Mouse (Mus musculus) embryonic facial prominence, embryonic 11.5 days (tissue): ENCODE measurements around the gene Dip2b. TPM values are rescaled to one million over a fixed set of nuclear protein-coding genes. Genes with fewer than 3 reads are reported as not detected.

Experiments used
- ATAC-seq: fragments of 200-750 bp; cut with Nextera tagmentation; replicated peaks from 2 replicates; pipeline ENCODE4 v1.8.0; 2017; ENCODE audit warnings: low read depth; ENCODE audit not compliant: insufficient number of reproducible peaks, low FRiP score, low TSS enrichment
- DNase-seq: peaks from one replicate; pipeline ENCODE4 v3.0.0-alpha.2; 2015; ENCODE audit warnings: low spot score
- H3K27ac ChIP-seq: fragments of 300-500 bp; sonication (generic); replicated peaks from 2 replicates; pipeline ENCODE4 v1.5.1; 2014; ENCODE audit warnings: mild to moderate bottlenecking, low read depth, low read length, control low read depth
- H3K27me3 ChIP-seq: fragments of 300-500 bp; sonication (generic); 2 replicates; pipeline ENCODE4 v1.6.1; 2014; ENCODE audit warnings: mild to moderate bottlenecking, low read length, moderate library complexity, mixed read lengths; ENCODE audit not compliant: control insufficient read depth, insufficient read depth
- H3K36me3 ChIP-seq: fragments of 300-500 bp; sonication (generic); replicated peaks from 2 replicates; pipeline ENCODE4 v1.6.1; 2014; ENCODE audit warnings: low read depth, mild to moderate bottlenecking, low read length, moderate library complexity, mixed read lengths; ENCODE audit not compliant: control insufficient read depth, insufficient read depth
- H3K4me1 ChIP-seq: fragments of 300-500 bp; sonication (generic); 2 replicates; pipeline ENCODE4 v1.6.1; 2014; ENCODE audit warnings: low read length, mixed read lengths; ENCODE audit not compliant: control insufficient read depth, insufficient read depth
- H3K4me2 ChIP-seq: fragments of 300-500 bp; sonication (generic); 2 replicates; pipeline ENCODE4 v1.6.1; 2014; ENCODE audit warnings: low read depth, mild to moderate bottlenecking, control low read depth, low read length, moderate library complexity
- H3K4me3 ChIP-seq: fragments of 300-500 bp; sonication (generic); 2 replicates; pipeline ENCODE4 v1.5.1; 2014; ENCODE audit warnings: low read depth, low read length, control low read depth
- H3K9ac ChIP-seq: fragments of 300-500 bp; sonication (generic); replicated peaks from 2 replicates; pipeline ENCODE4 v1.6.1; 2014; ENCODE audit warnings: mild to moderate bottlenecking, control low read depth, low read length
- H3K9me3 ChIP-seq: fragments of 300-500 bp; sonication (generic); replicated peaks from 2 replicates; pipeline ENCODE4 v1.6.1; 2016; ENCODE audit warnings: mild to moderate bottlenecking, low read length, inconsistent platforms, mixed read lengths; ENCODE audit not compliant: control insufficient read depth
- WGBS: fragments of 180-500 bp; shearing (Covaris S2); extraction: QIAGEN DNeasy Blood & Tissue Kit; methylation state at CpG from one replicate; pipeline ENCODE4 v1.1.7; 2014; 5-methylcytosine and 5-hydroxymethylcytosine counted together
- polyA plus RNA-seq: library from polyadenylated mRNA; unstranded; fragments of >200 nt; fragmentation: Nextera tagmentation; extraction: Ambion mirVana; gene quantifications from 2 replicates; pipeline ENCODE4 v1.2.1, GENCODE M21; 2014

Gene Dip2b
- polyA plus RNA-seq, 1 experiment from 2014 or later: 15.4 TPM

DNA sequence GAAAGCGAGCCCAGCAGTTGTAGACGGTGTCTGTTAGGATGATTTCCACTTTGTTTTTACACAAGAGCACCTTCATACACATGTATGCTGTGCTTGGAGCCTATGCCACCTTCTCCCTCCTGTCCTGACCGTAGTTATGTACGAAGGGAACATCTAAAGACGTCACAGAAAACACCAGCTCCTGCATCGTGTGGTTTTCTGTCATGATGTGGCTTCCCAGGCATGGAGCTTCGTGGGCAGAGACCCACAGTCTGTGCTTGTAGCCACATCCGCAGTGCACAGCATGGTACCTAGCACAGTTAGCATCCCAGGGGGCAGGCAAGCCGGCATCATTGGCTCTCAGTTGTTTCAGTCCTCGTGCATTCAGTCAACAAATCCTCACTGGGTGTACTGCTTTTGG, 143.4 kb downstream of the Dip2b start:
- Histone ChIP-seq H3K4me1 (no peaks in the 10 kb centered on the region), H3K9me3 (no peaks in the 10 kb centered on the region), H3K36me3 (peaks cover 4% of the 10 kb centered on the region), H3K9ac (no peak overlapping the region), H3K4me2 (no peak overlapping the region), H3K4me3 (no peak overlapping the region), H3K27ac (no peak overlapping the region), H3K27me3 (no peaks in the 10 kb centered on the region)
- ATAC-seq: no peak
- WGBS: 91% methylated on average over 10 of the region's 10 CpGs
- DNase-seq: no peak

DNA sequence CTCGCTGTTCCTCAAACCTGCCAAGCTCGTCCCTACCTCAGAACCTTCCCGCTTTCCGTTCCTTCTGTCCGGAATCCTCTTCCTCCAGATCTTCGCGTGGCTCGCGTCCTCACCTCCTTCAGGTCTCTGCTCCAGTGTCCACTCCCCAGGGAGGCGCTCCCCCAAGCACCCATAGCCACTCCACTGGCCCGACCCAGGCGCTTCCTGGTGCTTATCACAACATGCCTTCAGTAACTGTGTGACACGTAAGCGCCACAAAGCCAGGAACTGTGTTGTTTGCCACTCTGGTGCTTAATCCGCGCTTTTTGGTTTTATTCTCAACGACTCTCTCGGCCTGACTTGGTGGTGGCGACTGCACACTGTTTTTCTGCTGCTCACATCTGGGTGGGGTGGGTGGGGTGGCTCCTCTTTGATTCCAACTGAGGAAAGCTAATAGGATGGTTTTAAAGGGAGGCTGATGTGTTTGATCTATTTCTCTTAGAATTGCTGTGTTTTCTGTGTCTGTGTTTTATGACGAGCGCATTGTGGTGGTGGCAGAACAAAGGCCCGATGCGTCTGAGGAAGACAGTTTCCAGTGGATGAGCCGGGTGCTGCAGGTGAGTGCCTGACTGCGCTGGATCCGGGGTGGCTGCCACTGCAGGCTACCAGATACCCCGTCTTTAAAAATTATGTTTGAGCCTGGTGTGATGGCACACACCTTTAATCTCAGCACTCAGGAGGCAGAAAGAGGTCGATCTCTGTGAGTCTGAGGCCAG, 144.2 kb downstream of the Dip2b start:
- peaks cover 7% of the 10 kb centered on the region for H3K36me3 ChIP-seq

GRCm38 (mm10) chr15:100183510-100183909, 145.0 kb downstream of the Dip2b start:
- ATAC-seq (no peak), DNase-seq (no peak)
- Histone ChIP-seq H3K4me2 (no peak overlapping the region), H3K4me3 (no peak overlapping the region), H3K36me3 (peaks cover 7% of the 10 kb centered on the region), H3K4me1 (no peaks in the 10 kb centered on the region), H3K9ac (no peak overlapping the region), H3K27ac (no peak overlapping the region), H3K9me3 (no peaks in the 10 kb centered on the region), H3K27me3 (no peaks in the 10 kb centered on the region)
- WGBS: 87% methylated on average over 10 of the region's 10 CpGs

More for the DNA sequence above, 144.2 kb downstream of the Dip2b start:
- H3K27ac ChIP-seq: no peak overlapping the region
- no peak for DNase-seq
- no peak for ATAC-seq
- no peaks in the 10 kb centered on the region for H3K27me3 ChIP-seq
- H3K4me1 ChIP-seq: no peaks in the 10 kb centered on the region
- no peak overlapping the region for H3K4me2 ChIP-seq
- no peak overlapping the region for H3K9ac ChIP-seq
- no peak overlapping the region for H3K4me3 ChIP-seq
- no peaks in the 10 kb centered on the region for H3K9me3 ChIP-seq
- 90% methylated on average over 28 of the region's 28 CpGs for WGBS

DNA sequence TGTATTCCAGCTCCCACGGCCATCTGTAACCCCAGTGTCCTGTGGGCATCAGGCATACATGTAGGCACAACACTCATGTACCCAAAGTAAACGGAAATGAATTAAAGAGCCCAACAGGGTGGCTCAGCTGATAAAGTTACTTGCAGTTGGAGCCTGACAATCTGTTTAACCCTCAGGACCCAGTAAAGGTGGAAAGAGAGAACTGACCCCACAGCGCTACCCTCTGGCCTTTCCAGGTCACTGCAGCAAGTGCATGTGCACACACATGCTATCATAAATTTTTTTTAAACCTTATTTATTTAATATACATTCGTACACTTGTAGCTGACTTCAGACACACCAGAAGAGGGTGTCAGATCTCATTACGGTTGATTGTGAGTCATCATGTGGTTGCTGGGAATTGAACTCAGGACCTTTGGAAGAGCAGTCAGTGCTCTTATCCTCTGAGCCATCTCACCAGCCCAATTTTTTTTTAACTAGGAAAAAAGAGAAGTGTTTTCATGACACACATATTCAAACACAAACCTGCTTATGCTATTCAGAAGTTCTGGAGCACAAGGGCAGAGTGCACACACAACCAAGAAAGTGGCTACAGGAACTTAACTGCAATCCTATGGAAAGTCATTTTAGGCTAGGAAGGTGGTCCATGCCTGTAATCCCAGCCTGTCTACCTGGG, 146.5 kb downstream of the Dip2b start:
- no peak overlapping the region for H3K27ac ChIP-seq
- no peaks in the 10 kb centered on the region for H3K27me3 ChIP-seq
- H3K4me1 ChIP-seq: no peaks in the 10 kb centered on the region
- H3K9ac ChIP-seq: no peak overlapping the region
- H3K36me3 ChIP-seq: peaks cover 7% of the 10 kb centered on the region
- no peak overlapping the region for H3K4me3 ChIP-seq
- H3K9me3 ChIP-seq: no peaks in the 10 kb centered on the region
- WGBS: 88% methylated on average over 5 of the region's 5 CpGs
- ATAC-seq: no peak
- DNase-seq: no peak
- H3K4me2 ChIP-seq: no peak overlapping the region

GRCm38 (mm10) chr15:100186234-100186633, 147.8 kb downstream of the Dip2b start:
- ATAC-seq: no peak
- DNase-seq: no peak
- Histone ChIP-seq H3K4me3 (no peak overlapping the region), H3K4me2 (no peak overlapping the region), H3K27me3 (no peaks in the 10 kb centered on the region), H3K9me3 (no peaks in the 10 kb centered on the region), H3K9ac (no peak overlapping the region), H3K36me3 (peaks cover 7% of the 10 kb centered on the region), H3K27ac (no peak overlapping the region), H3K4me1 (no peaks in the 10 kb centered on the region)
- 93% methylated on average over 9 of the region's 9 CpGs for WGBS

- 93% methylated on average over 8 of the region's 8 CpGs for WGBS
- H3K9me3 ChIP-seq: no peaks in the 10 kb centered on the region
- H3K36me3 ChIP-seq: peaks cover 7% of the 10 kb centered on the region
- DNase-seq: no peak
- no peak overlapping the region for H3K9ac ChIP-seq
- no peak overlapping the region for H3K27ac ChIP-seq
- H3K27me3 ChIP-seq: no peaks in the 10 kb centered on the region
- no peak for ATAC-seq
- H3K4me1 ChIP-seq: no peaks in the 10 kb centered on the region
- no peak overlapping the region for H3K4me2 ChIP-seq
- no peak overlapping the region for H3K4me3 ChIP-seq
These were observed 148.6 kb downstream of the Dip2b start for GRCm38 (mm10) chr15:100186882-100187672.

DNA sequence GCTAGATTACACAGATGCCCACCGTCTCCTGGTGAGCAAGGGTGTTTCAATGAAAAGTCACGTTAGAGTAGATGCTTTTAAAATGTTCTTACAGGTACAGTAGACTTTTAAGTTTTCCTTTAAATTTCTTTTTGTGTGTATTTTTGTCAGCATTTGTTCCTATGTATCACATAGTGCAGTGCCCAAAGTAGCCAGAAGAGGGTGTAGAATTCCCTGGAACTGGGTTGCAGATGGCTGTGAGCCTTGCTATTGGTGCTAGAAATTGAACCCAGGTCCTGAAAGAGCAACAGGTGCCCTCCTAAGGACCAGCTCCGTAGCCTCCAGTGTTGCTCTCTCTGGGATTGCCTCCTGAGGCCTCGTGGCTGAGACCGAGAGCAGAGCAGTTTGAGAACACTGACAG, 150.1 kb downstream of the Dip2b start:
- WGBS: 90% methylated on average over 5 of the region's 5 CpGs
- H3K9ac ChIP-seq: no peak overlapping the region
- no peak overlapping the region for H3K4me2 ChIP-seq
- H3K9me3 ChIP-seq: no peaks in the 10 kb centered on the region
- no peaks in the 10 kb centered on the region for H3K4me1 ChIP-seq
- no peak overlapping the region for H3K27ac ChIP-seq
- no peak overlapping the region for H3K4me3 ChIP-seq
- peak; percentile 26 for DNase-seq
- H3K27me3 ChIP-seq: no peaks in the 10 kb centered on the region
- peaks cover 7% of the 10 kb centered on the region for H3K36me3 ChIP-seq
- no peak for ATAC-seq
